Mouse (Mus musculus) G1E (cell line): ENCODE results near the gene Mybpc3. TPM values are rescaled to one million over a fixed set of nuclear protein-coding genes. Genes with fewer than 3 reads are reported as not detected.

Experiments
- ATAC-seq: 2 replicates; pipeline ENCODE4 v1.8.0; 2016; ENCODE audit warnings: mild to moderate bottlenecking; ENCODE audit not compliant: insufficient number of reproducible peaks, poor library complexity, low FRiP score, severe bottlenecking; ENCODE audit errors: extremely low read depth
- DNase-seq: peaks from one replicate; pipeline ENCODE4 v3.0.0; 2012; ENCODE audit warnings: low spot score
- H3K27me3 ChIP-seq: 2 replicates; pipeline ENCODE4 v1.6.1; 2012; ENCODE audit warnings: mild to moderate bottlenecking, low read length, inconsistent platforms; ENCODE audit not compliant: insufficient read depth
- H3K36me3 ChIP-seq: replicated peaks from 2 replicates; pipeline ENCODE3; 2012; ENCODE audit warnings: mild to moderate bottlenecking, inconsistent platforms
- H3K4me1 ChIP-seq: 2 replicates; pipeline ENCODE4 v1.6.1; 2012; ENCODE audit warnings: low read depth, low read length, inconsistent platforms, mixed read lengths; ENCODE audit not compliant: insufficient read depth
- H3K4me3 ChIP-seq: 2 replicates; pipeline ENCODE4 v1.5.1; 2012; ENCODE audit warnings: low read depth, mild to moderate bottlenecking, inconsistent platforms, low read length, moderate library complexity, mixed read lengths
- H3K9me3 ChIP-seq: replicated peaks from 2 replicates; pipeline ENCODE4 v1.6.1; 2012; ENCODE audit warnings: inconsistent platforms
- CTCF ChIP-seq: IDR thresholded peaks from 2 replicates; pipeline ENCODE4 v1.5.1; 2012; ENCODE audit warnings: low read depth, low read length, inconsistent platforms, mixed read lengths
- GATA1 ChIP-seq: IDR thresholded peaks from 2 replicates; pipeline ENCODE4 v1.6.1; 2012; ENCODE audit warnings: borderline replicate concordance, low read length, inconsistent platforms, mixed read lengths
- GATA2 ChIP-seq: IDR thresholded peaks from 2 replicates; pipeline ENCODE4 v1.6.1; 2012; ENCODE audit warnings: low read depth, low read length, inconsistent platforms, borderline replicate concordance
- POLR2AphosphoS5 ChIP-seq: IDR thresholded peaks from 2 replicates; pipeline ENCODE4 v1.6.1; 2012; ENCODE audit warnings: low read depth, low read length, inconsistent platforms; ENCODE audit not compliant: insufficient replicate concordance
- TAL1 ChIP-seq: conservative IDR thresholded peaks from 2 replicates; pipeline ENCODE4 v1.6.1; 2012; ENCODE audit warnings: low read depth, low read length, inconsistent platforms, mixed read lengths
- polyA plus RNA-seq: library from polyadenylated mRNA; stranded (reverse); fragments of >175 nt; gene quantifications from 2 replicates; pipeline ENCODE4 v1.2.3, GENCODE M21; 2012
- total RNA-seq, 2 experiments: library from RNA; stranded (forward) in 1 of 2; stranded (reverse) in 1 of 2; fragments of 200-1000 nt in 1 of 2; fragments of >200 nt in 1 of 2; fragmentation: Nextera tagmentation in 1 of 2; gene quantifications; 2 replicates each; pipeline ENCODE4 v1.2.3; 2014 to 2017

The Mybpc3 gene
- total RNA-seq (2014; fragmentation: Nextera tagmentation) (not detected in 2 replicates), total RNA-seq (2017) (under 0.01 TPM in 1 of 2 replicates, not detected in the other), polyA plus RNA-seq (not detected in 2 replicates)

- ATAC-seq (no peak), DNase-seq (no peak)
- Histone ChIP-seq H3K4me1 (peaks cover 30% of the 10 kb centered on the region), H3K4me3 (no peak within 1 kb of the TSS), H3K9me3 (no peaks in the 10 kb centered on the region), H3K36me3 (peaks cover 50% of the 10 kb centered on the region), H3K27me3 (peaks cover 37% of the 10 kb centered on the region)
- TF ChIP-seq CTCF (no peak), POLR2AphosphoS5 (no peak), TAL1 (no peak), GATA1 (no peak), GATA2 (no peak)
These were observed at the start of gene Mybpc3 for GRCm38 (mm10) chr2:91117585-91118275. TSS of gene Mybpc3 (plus strand) at chr2:91118144.

GRCm38 (mm10) chr2:91068162-91068871 lies 49.6 kb upstream of the Mybpc3 start:
- H3K4me1 ChIP-seq: peaks cover 47% of the 10 kb centered on the region
- DNase-seq (no peak), ATAC-seq (no peak)
- no peaks in the 10 kb centered on the region for H3K27me3 ChIP-seq
- no peaks in the 10 kb centered on the region for H3K9me3 ChIP-seq
- TF ChIP-seq CTCF: no peak
- no peak for TF ChIP-seq TAL1
- TF ChIP-seq GATA1: no peak
- TF ChIP-seq GATA2: no peak
- no peak for TF ChIP-seq POLR2AphosphoS5
- H3K36me3 ChIP-seq: peaks cover 50% of the 10 kb centered on the region
- H3K4me3 ChIP-seq: peak overlapping the region; percentile 34; the same call in 1 of the 2 replicates

GRCm38 (mm10) chr2:91068872-91069165 lies 49.1 kb upstream of the Mybpc3 start:
- ATAC-seq: no peak
- H3K27me3 ChIP-seq: no peaks in the 10 kb centered on the region
- no peaks in the 10 kb centered on the region for H3K9me3 ChIP-seq
- peaks cover 45% of the 10 kb centered on the region for H3K36me3 ChIP-seq
- no peak for TF ChIP-seq TAL1
- H3K4me3 ChIP-seq: peak overlapping the region; percentile 34; the same call in 1 of the 2 replicates
- peaks cover 46% of the 10 kb centered on the region for H3K4me1 ChIP-seq
- no peak for DNase-seq

- no peak for TF ChIP-seq POLR2AphosphoS5
- no peak for TF ChIP-seq TAL1
- TF ChIP-seq GATA1: no peak
- TF ChIP-seq CTCF: no peak
- no peak for TF ChIP-seq GATA2
- Histone ChIP-seq H3K27me3 (no peaks in the 10 kb centered on the region), H3K4me3 (peak overlapping the region; percentile 82), H3K4me1 (peaks cover 44% of the 10 kb centered on the region), H3K9me3 (no peaks in the 10 kb centered on the region), H3K36me3 (peaks cover 39% of the 10 kb centered on the region)
- no peak for DNase-seq
- no peak for ATAC-seq
These were observed 48.5 kb upstream of the Mybpc3 start for GRCm38 (mm10) chr2:91069306-91070000.

GRCm38 (mm10) chr2:91070076-91070800 lies 47.7 kb upstream of the Mybpc3 start, which contains the start of gene Slc39a13:
TSS of gene Slc39a13 (minus strand) at chr2:91070417.
- Histone ChIP-seq H3K4me1 (peaks cover 51% of the 10 kb centered on the region), H3K36me3 (peaks cover 32% of the 10 kb centered on the region), H3K4me3 (peak within 1 kb of the TSS; percentile 82), H3K27me3 (no peaks in the 10 kb centered on the region), H3K9me3 (no peaks in the 10 kb centered on the region)
- DNase-seq (peak; percentile 93), ATAC-seq (peak; percentile 79)
- TF ChIP-seq CTCF (peak; percentile 97), GATA2 (no peak)

GRCm38 (mm10) chr2:91071059-91071458 lies 46.9 kb upstream of the Mybpc3 start:
- Histone ChIP-seq H3K9me3 (no peaks in the 10 kb centered on the region), H3K4me1 (peaks cover 53% of the 10 kb centered on the region), H3K36me3 (peaks cover 24% of the 10 kb centered on the region), H3K27me3 (no peaks in the 10 kb centered on the region), H3K4me3 (peak overlapping the region; percentile 82; the same call in 1 of the 2 replicates)
- TF ChIP-seq TAL1 (no peak), CTCF (no peak), GATA1 (no peak)
- DNase-seq (no peak), ATAC-seq (no peak)
